Mouse (Mus musculus) spleen, adult 2 months (tissue): Measurements from ENCODE around the gene Micall1.

Source experiments
- CTCF ChIP-seq: fragments of 200-500 bp; IDR thresholded peaks from 2 replicates; pipeline ENCODE4 v1.5.1; 2011; ENCODE audit warnings: mild to moderate bottlenecking, inconsistent platforms; ENCODE audit not compliant: insufficient read depth, insufficient read length, insufficient replicate concordance; ENCODE audit errors: extremely low read depth
- POLR2A ChIP-seq: fragments of 200-500 bp; IDR thresholded peaks from 2 replicates; pipeline ENCODE4 v1.6.1; 2011; ENCODE audit warnings: low read depth, low read length, inconsistent platforms

GRCm38 (mm10) chr15:79099456-79099855, 9.2 kb upstream of the Micall1 start:
- TF ChIP-seq CTCF, result no peak
- no peak for TF ChIP-seq POLR2A
